10 mouse cellular contexts compared by ENCODE assay signal in genomic region chr6:112839391-112839790, GRCm38 (mm10).
DNase-seq lines count a peak whose midpoint lies in the region; ATAC-seq and TF ChIP-seq lines count a peak whose summit lies in the region.
"Had no signal": no experiment of that assay in that cellular context is flagged by ENCODE, and none has a peak within 500 bp of the region (broad histone marks: within the 10 kb centered on the region; RNA-seq: fewer than 3 reads in every experiment).

No protein-coding gene starts in this region.

- ATAC-seq in forebrain, embryonic 13.5 days, result peak; percentile 0; the same call in 1 of the 2 replicates
- ATAC-seq in hindbrain, embryonic 12.5 days (ENCODE audit: low FRiP score), result peak; percentile 2; the same call in 1 of the 2 replicates
- ATAC-seq in neural tube, embryonic 15.5 days (ENCODE audit: low FRiP score), result no peak

- no peaks in the 10 kb centered on the region for H3K9me3 ChIP-seq in forebrain, embryonic 13.5 days (replicated peaks)
- H3K9me3 ChIP-seq in hindbrain, embryonic 12.5 days (replicated peaks), result no peaks in the 10 kb centered on the region
- H3K9me3 ChIP-seq in neural tube, embryonic 15.5 days (replicated peaks), result no peaks in the 10 kb centered on the region
- H3K9me3 ChIP-seq: embryonic facial prominence, embryonic 13.5 days had no signal

- DNase-seq in layer of hippocampus, adult 2 months (ENCODE audit: low spot score in 2 of 2), result no peak
- DNase-seq in layer of hippocampus, postnatal 36 days, result no peak
- DNase-seq in cerebellum, postnatal 14 days, result no peak
- DNase-seq in retina, postnatal 1 day, result no peak
- DNase-seq: thymus, postnatal 25 days had no signal

- H3K36me3 ChIP-seq in forebrain, embryonic 13.5 days (ENCODE audit: poor library complexity, severe bottlenecking), result no peaks in the 10 kb centered on the region
- H3K36me3 ChIP-seq in hindbrain, embryonic 12.5 days, result no peaks in the 10 kb centered on the region
- H3K36me3 ChIP-seq in neural tube, embryonic 15.5 days, result no peaks in the 10 kb centered on the region
- H3K36me3 ChIP-seq: embryonic facial prominence, embryonic 13.5 days had no signal

- peak; percentile 36 for TF ChIP-seq CTCF in layer of hippocampus, adult 2 months (conservative IDR thresholded peaks at IDR 0.05)

- peak overlapping the region; percentile 34 for H3K4me2 ChIP-seq in forebrain, embryonic 13.5 days
- H3K4me2 ChIP-seq in hindbrain, embryonic 12.5 days (replicated peaks), result peak overlapping the region; percentile 18; the same call in 1 of the 2 replicates
- no peak overlapping the region for H3K4me2 ChIP-seq in neural tube, embryonic 15.5 days
- H3K4me2 ChIP-seq: embryonic facial prominence, embryonic 13.5 days had no signal

- H3K4me1 ChIP-seq in forebrain, embryonic 13.5 days, result peaks cover 66% of the 10 kb centered on the region
- peaks cover 81% of the 10 kb centered on the region for H3K4me1 ChIP-seq in hindbrain, embryonic 12.5 days
- H3K4me1 ChIP-seq in neural tube, embryonic 15.5 days, result peaks cover 66% of the 10 kb centered on the region

- 0 out of 2 replicates have a peak overlapping the region, but pooled peaks have one; percentile 53 for H3K9ac ChIP-seq in forebrain, embryonic 13.5 days
- no peak overlapping the region for H3K9ac ChIP-seq in hindbrain, embryonic 12.5 days
- H3K9ac ChIP-seq in neural tube, embryonic 15.5 days (replicated peaks), result no peak overlapping the region
- H3K9ac ChIP-seq: embryonic facial prominence, embryonic 13.5 days; liver, embryonic 14.5 days had no signal

- H3K27me3 ChIP-seq in forebrain, embryonic 13.5 days, result no peaks in the 10 kb centered on the region
- H3K27me3 ChIP-seq in hindbrain, embryonic 12.5 days, result no peaks in the 10 kb centered on the region
- no peaks in the 10 kb centered on the region for H3K27me3 ChIP-seq in neural tube, embryonic 15.5 days (replicated peaks)
- H3K27me3 ChIP-seq: embryonic facial prominence, embryonic 13.5 days had no signal

- no peak overlapping the region for H3K4me3 ChIP-seq in layer of hippocampus, adult 2 months
- no peak overlapping the region for H3K4me3 ChIP-seq in forebrain, embryonic 13.5 days
- no peak overlapping the region for H3K4me3 ChIP-seq in hindbrain, embryonic 12.5 days
- H3K4me3 ChIP-seq in neural tube, embryonic 15.5 days (replicated peaks), result no peak overlapping the region
- H3K4me3 ChIP-seq: embryonic facial prominence, embryonic 13.5 days had no signal

- H3K27ac ChIP-seq in layer of hippocampus, adult 2 months, result peak overlapping the region; percentile 85
- peak overlapping the region; percentile 86 for H3K27ac ChIP-seq in forebrain, embryonic 13.5 days
- H3K27ac ChIP-seq in hindbrain, embryonic 12.5 days, result peak overlapping the region; percentile 92
- peak overlapping the region; percentile 78 for H3K27ac ChIP-seq in neural tube, embryonic 15.5 days (replicated peaks)
- H3K27ac ChIP-seq: embryonic facial prominence, embryonic 13.5 days; liver, embryonic 14.5 days had no signal

- 53% methylated on average over 3 of the region's 3 CpGs for WGBS in forebrain, embryonic 13.5 days
- WGBS in hindbrain, embryonic 12.5 days, result 47% methylated on average over 3 of the region's 3 CpGs
- 41% methylated on average over 3 of the region's 3 CpGs for WGBS in neural tube, embryonic 15.5 days
